Mouse (Mus musculus) MEL (cell line): ENCODE measurements around the gene Morc4.

ENCODE experiments used
- EP300 ChIP-seq, 2 experiments: IDR thresholded peaks; 2 replicates each; pipeline ENCODE4 v1.6.1; 2011; ENCODE audit warnings: improper control_type of control experiment in 2 of 2, low read length in 2 of 2, low read depth in 1 of 2, mild to moderate bottlenecking in 1 of 2
- ETS1 ChIP-seq: IDR thresholded peaks from 2 replicates; pipeline ENCODE4 v1.6.1; 2012; ENCODE audit warnings: low read depth, mild to moderate bottlenecking, inconsistent platforms, low read length, improper control_type of control experiment, moderate library complexity
- MYC ChIP-seq: IDR thresholded peaks from 2 replicates; pipeline ENCODE4 v1.6.1; 2011; ENCODE audit warnings: low read depth, mild to moderate bottlenecking, low read length, improper control_type of control experiment, moderate library complexity
- NRF1 ChIP-seq: IDR thresholded peaks from 2 replicates; pipeline ENCODE4 v1.6.1; 2014; ENCODE audit warnings: low read depth, mild to moderate bottlenecking, inconsistent platforms, low read length, improper control_type of control experiment, moderate library complexity; ENCODE audit not compliant: poor library complexity, insufficient read depth, severe bottlenecking
- POLR2A ChIP-seq, 2 experiments: IDR thresholded peaks; 2 replicates each; pipeline ENCODE4 v1.6.1; 2011 to 2012; ENCODE audit warnings: low read length in 2 of 2, mild to moderate bottlenecking in 2 of 2, control low read depth in 1 of 2, improper control_type of control experiment in 1 of 2, low read depth in 1 of 2, moderate library complexity in 1 of 2; ENCODE audit not compliant: control insufficient read depth in 1 of 2, insufficient read depth in 1 of 2, poor library complexity in 1 of 2
- TAL1 ChIP-seq: IDR thresholded peaks from 2 replicates; pipeline ENCODE4 v1.6.1; 2012; ENCODE audit warnings: mild to moderate bottlenecking, inconsistent platforms, low read length, moderate library complexity, mixed read lengths

GRCm38 (mm10) chrX:139800406-139800878, 71.0 kb downstream of the Morc4 start, which contains the start of gene Cldn2:
- TF ChIP-seq EP300 (IDR thresholded peaks at IDR 0.05; ENCODE audit: low read depth in 1 of 2, low read length in 2 of 2) (no peak), TAL1 (no peak), MYC (no peak), POLR2A (IDR thresholded peaks at IDR 0.05; ENCODE audit: control insufficient read depth in 1 of 2, insufficient read depth in 1 of 2, low read depth in 1 of 2, low read length in 2 of 2, poor library complexity in 1 of 2) (no peak), ETS1 (no peak), NRF1 (no peak)
